Mouse (Mus musculus) left cerebral cortex, adult 9 months (tissue): ENCODE results near the gene Lrrc40.
A peak's percentile ranks its signal among the peaks of the same experiment; 100 is the strongest.

Experiments used
- DNase-seq, 2 experiments: peaks; one replicate each; pipeline ENCODE4 v3.0.0; 2022; ENCODE audit warnings: low spot score in 2 of 2

The Lrrc40 gene

GRCm38 (mm10) chr3:158036329-158036988 lies at the start of gene Lrrc40, which contains the start of gene Srsf11:
Gene Lrrc40, plus strand, starts transcription at chr3:158036662.
Gene Srsf11, minus strand, starts transcription at chr3:158036639.
- DNase-seq, result peak; percentile 85 to 95

- DNase-seq, result no peak
Observed at GRCm38 (mm10) chr3:157993322-157993721, 43.1 kb upstream of the Lrrc40 start.

GRCm38 (mm10) chr3:157995726-157996125 lies 40.7 kb upstream of the Lrrc40 start:
- no peak for DNase-seq

- no peak for DNase-seq
Observed at GRCm38 (mm10) chr3:157998742-157999369, 37.6 kb upstream of the Lrrc40 start.

- DNase-seq, result no peak
Observed at GRCm38 (mm10) chr3:158008647-158009046, 27.8 kb upstream of the Lrrc40 start.

GRCm38 (mm10) chr3:158009762-158010320 lies 26.6 kb upstream of the Lrrc40 start:
- DNase-seq, result peak in 1 of 2 experiments; percentile 22

GRCm38 (mm10) chr3:158031371-158031925 lies 5.0 kb upstream of the Lrrc40 start:
- DNase-seq, result peak; percentile 45 to 90

GRCm38 (mm10) chr3:158032106-158032505 lies 4.4 kb upstream of the Lrrc40 start:
- no peak for DNase-seq

GRCm38 (mm10) chr3:158035866-158036265 lies 596 bp upstream of the Lrrc40 start:
- no peak for DNase-seq

GRCm38 (mm10) chr3:158038106-158038505 lies 1.6 kb downstream of the Lrrc40 start:
- DNase-seq, result no peak

- no peak for DNase-seq
Observed at GRCm38 (mm10) chr3:158040755-158041154, 4.3 kb downstream of the Lrrc40 start.

- no peak for DNase-seq
Observed at GRCm38 (mm10) chr3:158049508-158049907, 13.0 kb downstream of the Lrrc40 start.

- no peak for DNase-seq
Observed at GRCm38 (mm10) chr3:158060621-158061291, 24.3 kb downstream of the Lrrc40 start.

GRCm38 (mm10) chr3:158061811-158062523 lies 25.5 kb downstream of the Lrrc40 start:
- no peak for DNase-seq

GRCm38 (mm10) chr3:158065256-158065655 lies 28.8 kb downstream of the Lrrc40 start:
- no peak for DNase-seq

GRCm38 (mm10) chr3:158067916-158068315 lies 31.5 kb downstream of the Lrrc40 start:
- no peak for DNase-seq

GRCm38 (mm10) chr3:158068613-158069263 lies 32.3 kb downstream of the Lrrc40 start:
- no peak for DNase-seq

- no peak for DNase-seq
Observed at GRCm38 (mm10) chr3:158075004-158075403, 38.5 kb downstream of the Lrrc40 start.

GRCm38 (mm10) chr3:158076685-158077379 lies 40.4 kb downstream of the Lrrc40 start:
- no peak for DNase-seq

GRCm38 (mm10) chr3:158077380-158077772 lies 40.9 kb downstream of the Lrrc40 start:
- no peak for DNase-seq
